Mouse (Mus musculus) cerebellum, postnatal 14 days (tissue): ENCODE measurements around the gene Slc19a3.
A peak's percentile ranks its signal among the peaks of the same experiment; 100 is the strongest.
"Not testable (repeated sequence)": the region's sequence is repeated elsewhere in the genome, so short reads cannot be mapped to it uniquely, and the experiment has no call there.

Experiments used
- DNase-seq, 2 experiments: peaks; one replicate each; pipeline ENCODE4 v3.0.0; 2021; ENCODE audit warnings: mixed read lengths in 2 of 2

Gene Slc19a3

DNA sequence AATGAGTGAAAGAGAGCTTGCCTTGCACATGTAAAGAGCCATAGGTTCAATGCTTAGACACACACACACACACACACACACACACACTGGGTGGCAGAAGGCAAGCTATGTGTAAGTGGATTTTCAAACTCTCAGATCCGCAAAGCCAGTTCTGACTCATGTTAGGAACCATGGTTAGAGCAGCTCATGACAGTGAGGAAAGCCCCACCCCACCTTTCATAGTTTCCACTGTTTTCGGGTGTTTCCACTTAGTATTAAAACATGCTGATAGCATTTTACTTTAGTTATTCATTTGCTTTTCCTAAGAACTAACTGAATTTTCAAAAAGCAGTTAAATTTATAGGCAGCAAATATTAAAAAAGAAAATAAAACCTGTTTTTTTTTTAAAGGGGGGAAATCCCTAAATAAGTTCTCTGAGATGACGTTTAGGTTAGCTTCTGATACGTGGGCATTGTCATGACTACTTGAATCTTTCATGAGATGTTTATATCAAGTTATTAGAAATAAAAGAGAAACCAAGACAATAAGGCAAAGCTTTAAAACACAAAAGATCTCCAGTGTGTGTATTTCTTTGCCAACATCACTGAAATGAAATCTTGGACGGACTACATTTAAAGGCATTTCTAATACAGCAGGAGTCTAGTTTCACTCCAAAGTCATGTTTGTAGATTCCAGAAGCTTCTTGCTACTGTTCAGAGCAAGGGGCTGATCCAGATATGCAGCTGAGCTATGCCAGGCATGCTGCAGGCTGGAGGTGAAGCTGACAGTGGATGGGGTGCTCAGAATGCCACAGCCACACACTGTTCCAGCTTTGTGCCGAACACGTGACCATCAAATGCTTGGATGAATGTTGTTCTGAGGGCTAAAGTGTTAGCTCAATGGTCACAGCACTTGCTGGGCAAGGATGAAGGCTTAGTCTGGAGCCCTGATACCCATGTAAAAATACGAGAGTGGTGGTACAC lies 31.7 kb downstream of the Slc19a3 start:
- DNase-seq: no peak

DNA sequence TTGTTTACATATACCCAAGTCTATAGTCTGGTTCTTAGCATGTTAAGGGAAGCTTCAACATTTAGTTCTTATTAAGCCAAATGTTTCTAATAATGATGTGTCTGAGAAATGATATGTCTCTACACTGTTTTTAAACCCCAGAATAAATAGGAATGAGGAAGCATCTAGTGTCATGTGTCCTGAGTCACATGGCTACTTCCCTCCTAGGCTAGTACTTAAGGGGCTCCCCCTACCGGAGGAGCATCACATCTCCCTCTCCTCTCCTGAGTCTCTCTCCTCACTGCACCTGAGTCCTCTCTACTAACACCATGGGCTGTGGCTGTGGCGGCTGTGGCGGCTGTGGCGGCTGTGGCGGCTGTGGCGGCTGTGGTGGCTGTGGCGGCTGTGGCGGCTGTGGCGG lies 37.9 kb downstream of the Slc19a3 start, which contains the start of gene Gm47959:
Gm47959 (plus strand) TSS at position 243 of the 400 bp plus-strand sequence.
- DNase-seq: not testable (repeated sequence)

DNA sequence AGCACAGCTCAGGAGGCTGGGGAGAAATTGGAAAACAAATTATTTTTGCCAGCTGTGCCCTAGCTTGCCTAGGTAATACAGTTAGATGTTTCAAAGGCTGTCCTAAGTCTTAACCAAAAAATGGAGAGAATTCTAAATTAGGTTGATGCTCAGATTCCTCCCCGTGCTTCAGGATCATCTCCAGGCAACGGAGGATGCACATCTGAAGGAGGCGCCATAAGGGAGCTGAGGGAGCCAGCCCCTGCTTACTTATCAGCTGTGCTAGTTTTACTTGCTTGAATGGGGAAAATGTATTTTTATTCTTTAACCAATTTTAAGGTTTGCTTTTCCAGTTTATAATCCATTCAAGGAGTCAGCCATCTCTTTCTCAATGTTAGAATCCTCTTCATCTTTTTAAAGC lies 44.3 kb downstream of the Slc19a3 start:
- DNase-seq: no peak

DNA sequence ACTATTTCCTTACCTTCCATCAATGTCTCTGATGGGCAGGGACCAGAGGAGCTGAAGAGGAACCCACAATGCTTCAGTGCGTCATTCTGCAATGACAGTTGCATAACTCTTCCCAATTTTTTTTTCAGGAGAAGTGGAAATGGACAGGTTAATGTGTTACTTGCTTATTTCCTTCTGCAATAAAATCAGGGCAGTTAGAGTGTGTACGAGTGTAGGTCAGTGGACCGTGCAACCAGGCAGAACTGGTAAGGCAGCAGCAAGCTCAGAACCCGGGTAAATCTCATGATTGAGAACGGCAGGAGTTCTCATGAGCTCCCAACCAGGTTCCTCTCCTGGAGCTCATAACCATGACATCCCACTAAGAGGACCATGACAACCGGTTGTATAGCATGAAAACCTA lies 46.2 kb downstream of the Slc19a3 start:
- DNase-seq: no peak

DNA sequence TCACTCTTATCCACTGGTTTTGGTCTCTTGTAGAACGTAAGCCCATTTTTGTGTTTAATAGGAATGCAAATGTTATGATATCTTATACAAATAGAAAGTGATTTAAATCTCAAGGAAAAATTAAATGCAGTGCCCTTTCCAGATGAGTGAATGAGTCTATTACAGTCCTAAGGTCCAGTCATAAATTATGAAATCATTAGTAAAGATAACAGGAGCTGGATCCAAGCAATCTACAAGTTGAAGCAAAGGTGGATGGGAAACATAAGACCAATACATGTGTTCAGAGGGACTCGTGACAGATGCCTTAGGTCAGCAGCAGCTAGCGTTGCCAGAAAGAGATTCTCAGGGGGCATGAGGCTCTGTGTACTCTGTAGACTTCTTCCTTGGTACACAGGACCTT lies 46.7 kb downstream of the Slc19a3 start:
- no peak for DNase-seq

DNA sequence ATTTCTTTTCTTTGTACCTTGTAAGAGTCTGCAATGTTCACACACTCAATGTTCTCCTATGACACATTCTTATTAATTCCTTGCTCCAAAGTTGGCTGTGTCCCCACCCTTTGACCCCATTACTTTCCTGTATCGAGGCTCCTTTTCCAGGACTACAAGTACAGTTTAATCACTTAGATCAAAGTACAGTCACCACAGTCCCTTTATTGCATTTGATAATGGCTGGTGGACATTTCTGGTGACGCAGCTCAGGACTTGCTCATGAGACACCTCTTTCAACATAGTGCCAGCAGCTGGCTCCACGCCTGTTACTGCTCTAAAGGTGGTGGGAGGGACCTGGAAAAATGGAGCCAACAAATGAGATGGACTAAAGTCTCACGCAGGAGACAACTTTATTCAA lies 47.2 kb downstream of the Slc19a3 start:
- DNase-seq: no peak

DNA sequence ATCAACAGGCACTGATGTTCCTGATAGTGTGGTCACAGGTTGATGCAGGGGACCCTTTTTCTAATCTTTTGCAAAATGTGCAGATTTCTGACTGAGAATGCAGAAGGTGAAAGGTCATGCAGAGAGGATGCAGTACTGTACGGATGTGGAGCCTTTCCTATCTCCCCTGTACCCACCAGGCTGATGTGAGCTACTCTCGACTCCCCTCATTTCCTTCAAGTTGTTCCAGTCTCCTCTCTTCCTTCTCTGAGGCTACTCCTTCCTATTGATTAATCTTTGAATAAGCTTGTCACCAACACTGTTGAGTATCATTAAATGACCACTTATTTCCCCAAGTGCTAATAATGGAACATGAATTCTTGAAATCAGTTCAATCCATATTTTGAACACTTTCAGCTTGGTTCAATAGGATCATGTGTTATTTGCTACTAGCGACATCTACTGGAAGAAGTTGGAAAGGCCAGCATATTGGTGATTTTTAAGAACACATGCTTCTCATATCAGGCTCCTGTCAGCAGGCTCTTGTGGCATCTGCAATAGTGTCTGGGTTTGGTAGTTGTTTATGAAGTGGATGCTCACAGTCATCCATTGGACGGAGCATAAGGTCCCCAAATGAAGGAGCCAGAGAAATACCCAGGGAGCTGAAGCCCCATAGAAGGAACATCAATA lies 50.6 kb downstream of the Slc19a3 start:
- peak; percentile 70 to 75 for DNase-seq

DNA sequence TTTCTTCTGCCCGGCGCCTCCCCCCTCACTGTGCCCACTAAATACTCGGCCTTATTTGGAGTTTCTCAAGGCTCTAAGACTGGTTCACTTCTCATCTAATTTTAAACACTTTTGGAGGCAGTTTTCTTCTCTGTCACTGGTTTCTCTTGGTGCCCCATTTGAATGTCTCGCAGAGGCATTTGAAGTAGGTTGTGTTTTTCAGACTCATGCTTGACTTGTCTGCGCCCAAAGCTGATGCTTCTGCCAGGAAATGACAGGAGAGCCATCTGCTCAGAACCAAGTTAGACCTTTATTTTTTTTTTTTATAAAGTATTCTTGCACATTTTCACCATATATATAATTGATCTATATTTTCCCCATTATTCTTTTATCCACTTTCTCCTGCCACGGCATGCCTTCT lies 51.5 kb downstream of the Slc19a3 start:
- no peak for DNase-seq

DNA sequence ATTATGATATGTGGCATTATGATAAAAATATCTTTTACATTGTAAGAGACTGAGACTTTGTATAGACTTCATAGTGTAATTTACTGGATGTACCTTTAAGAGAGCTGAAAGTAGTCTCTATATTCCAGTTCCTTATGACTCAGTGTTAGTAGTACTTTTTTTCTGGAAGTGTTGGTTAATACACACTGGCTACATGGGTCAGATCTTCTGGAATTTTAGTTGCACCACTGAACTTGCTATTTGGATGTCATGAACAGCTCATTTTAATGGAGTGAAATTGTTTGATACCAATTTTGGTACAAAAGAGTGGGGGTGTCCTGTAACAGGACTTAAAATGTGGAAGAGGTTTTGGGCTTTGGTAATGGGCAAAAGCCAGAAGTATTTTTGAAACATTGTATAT lies 60.4 kb downstream of the Slc19a3 start:
- DNase-seq: no peak

DNA sequence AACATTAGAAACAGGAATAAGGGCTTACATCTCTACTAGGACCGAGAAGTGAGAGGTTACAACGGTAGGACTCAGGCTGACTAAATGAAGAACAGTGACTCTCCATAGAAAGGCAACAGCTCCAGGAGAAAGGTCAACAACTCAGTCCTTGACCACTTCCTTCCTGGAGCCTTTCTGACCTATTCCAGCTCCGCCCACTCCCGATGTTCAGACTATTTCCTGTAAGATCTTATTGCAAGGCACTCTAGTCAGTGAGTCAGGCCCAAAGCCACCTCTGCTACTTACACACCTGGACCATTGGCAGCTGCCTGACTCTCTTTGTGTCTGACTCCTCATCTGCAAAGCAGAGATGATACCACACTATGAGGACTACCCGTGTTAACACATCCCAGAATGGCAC lies 62.5 kb downstream of the Slc19a3 start:
- no peak for DNase-seq

DNA sequence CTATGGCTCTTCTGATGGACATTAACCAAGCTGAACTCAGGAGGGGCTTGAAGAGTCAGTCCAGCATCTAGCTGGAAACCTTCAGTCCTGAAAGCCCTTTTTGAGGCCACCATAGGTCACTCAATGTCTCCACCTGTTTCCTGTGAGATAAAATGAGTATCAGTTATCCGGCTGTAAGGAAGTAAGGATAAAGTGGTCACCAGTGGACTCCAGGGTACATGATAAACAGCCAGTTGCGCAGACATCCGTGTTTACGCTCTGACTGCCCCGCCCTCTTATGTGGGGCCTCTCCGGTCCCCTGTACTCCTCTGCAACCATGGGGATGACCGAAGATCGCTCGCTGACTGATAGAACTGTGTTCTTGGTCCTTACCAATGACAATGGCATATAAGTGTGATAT lies 63.9 kb downstream of the Slc19a3 start:
- DNase-seq: no peak

DNA sequence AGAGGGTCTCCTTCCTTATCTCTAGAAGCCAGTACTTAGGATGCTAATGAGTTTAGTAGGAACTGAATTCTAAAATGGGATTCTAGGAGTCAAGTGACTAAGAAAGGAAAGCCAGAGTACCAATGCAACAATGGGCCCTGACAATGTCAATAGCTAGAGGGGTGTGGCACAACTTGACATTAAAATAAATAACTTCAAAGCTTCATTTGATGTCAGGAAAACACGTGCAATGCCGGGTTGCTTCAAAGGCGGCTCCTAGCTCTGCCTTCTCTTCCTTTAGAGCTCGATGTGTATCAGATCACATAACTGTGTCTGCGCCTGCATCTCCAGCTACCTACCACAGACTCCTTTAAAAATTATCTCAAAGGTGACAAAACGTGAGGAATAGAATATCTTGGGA lies 64.3 kb downstream of the Slc19a3 start:
- no peak for DNase-seq

DNA sequence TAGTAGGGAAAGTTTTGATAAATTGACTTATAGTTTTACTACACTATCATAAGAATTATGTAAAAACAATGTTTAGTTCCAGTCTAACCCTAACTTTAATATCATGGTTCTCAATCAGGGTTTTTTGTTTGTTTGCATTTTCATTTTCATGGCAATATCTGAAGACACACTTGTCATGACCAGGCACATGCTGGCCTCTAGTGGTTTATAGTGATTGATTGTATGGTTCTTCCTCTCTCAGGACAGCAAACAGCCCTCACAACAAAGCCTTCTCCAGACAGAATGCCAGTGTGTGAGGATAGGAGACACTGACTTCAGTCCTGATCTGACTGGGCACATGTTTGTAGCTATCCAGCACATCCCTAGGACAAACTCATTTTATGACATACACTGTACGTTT lies 65.0 kb downstream of the Slc19a3 start:
- DNase-seq: peak in 1 of 2 experiments; percentile 4

DNA sequence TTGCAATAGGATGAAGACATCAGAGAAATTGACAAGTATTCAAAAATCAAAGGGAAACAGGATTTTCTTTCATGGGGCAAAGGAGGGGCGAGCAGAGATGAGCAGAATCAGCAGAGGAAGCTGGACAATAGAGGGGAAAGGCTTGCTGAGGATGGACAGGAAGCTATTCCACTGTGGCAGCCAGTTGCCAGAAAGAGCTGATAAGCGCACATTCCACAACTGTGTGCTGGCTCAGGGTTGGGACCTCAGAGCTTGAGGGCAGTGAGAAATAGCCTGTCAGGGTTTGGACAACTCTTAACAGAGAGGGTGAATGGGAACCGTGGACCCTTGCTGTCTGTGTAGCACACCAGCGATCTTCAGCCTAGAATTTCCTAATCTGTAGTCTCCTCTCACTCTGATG lies 66.2 kb downstream of the Slc19a3 start:
- no peak for DNase-seq

DNA sequence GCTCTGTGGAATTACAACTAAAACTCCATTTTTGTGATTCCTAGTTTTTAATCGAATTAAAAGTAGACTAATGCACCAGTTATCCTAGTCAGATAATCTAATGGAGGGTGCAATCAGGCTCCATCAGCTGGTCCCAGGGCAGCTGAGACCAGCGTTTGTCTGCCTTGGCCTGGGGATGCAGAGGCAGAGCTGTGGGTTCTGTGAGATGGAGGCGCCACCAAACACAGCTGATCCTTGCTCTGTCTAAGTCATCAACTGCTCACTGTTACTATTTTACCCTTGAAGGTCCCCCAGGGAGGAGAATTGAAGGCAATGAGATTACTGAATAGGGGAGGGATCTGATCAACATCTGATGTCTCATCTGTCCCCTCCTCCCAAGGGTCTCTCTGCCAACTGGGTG lies 71.8 kb downstream of the Slc19a3 start:
- DNase-seq: no peak
